Comparison of ENCODE assay signal across 8 mouse cellular contexts in genomic region chr16:94236226-94237129, GRCm38 (mm10).
DNase-seq lines count a peak whose midpoint lies in the region; ATAC-seq and TF ChIP-seq lines count a peak whose summit lies in the region.

No protein-coding gene starts in this region.

- no peaks in the 10 kb centered on the region for H3K36me3 ChIP-seq in kidney, adult 2 months (ENCODE audit: control insufficient read depth, insufficient read depth, low read length)
- H3K36me3 ChIP-seq in lung, postnatal 0 days (ENCODE audit: insufficient read depth, low read length): no peaks in the 10 kb centered on the region
- no peaks in the 10 kb centered on the region for H3K36me3 ChIP-seq in stomach, postnatal 0 days (ENCODE audit: control insufficient read depth, insufficient read depth, low read length)

- H3K4me3 ChIP-seq in layer of hippocampus, adult 2 months: peak overlapping the region; percentile 28
- H3K4me3 ChIP-seq in kidney, adult 2 months (ENCODE audit: insufficient read depth, low read depth, low read length): no peak overlapping the region
- H3K4me3 ChIP-seq in lung, postnatal 0 days (ENCODE audit: low read depth, low read length): no peak overlapping the region
- no peak overlapping the region for H3K4me3 ChIP-seq in stomach, postnatal 0 days (ENCODE audit: low read depth, low read length)

- TF ChIP-seq CTCF in layer of hippocampus, adult 2 months (conservative IDR thresholded peaks at IDR 0.05): no peak
- no peak for TF ChIP-seq CTCF in kidney, adult 2 months (conservative IDR thresholded peaks at IDR 0.05; ENCODE audit: insufficient read depth, insufficient read length, low read depth, low read length)
- TF ChIP-seq CTCF in lung, postnatal 0 days (IDR thresholded peaks at IDR 0.05): no peak
- TF ChIP-seq CTCF in stomach, postnatal 0 days (IDR thresholded peaks at IDR 0.05; ENCODE audit: low read depth): no peak

- no peaks in the 10 kb centered on the region for H3K9me3 ChIP-seq in lung, postnatal 0 days (ENCODE audit: low read length)
- no peaks in the 10 kb centered on the region for H3K9me3 ChIP-seq in stomach, postnatal 0 days (ENCODE audit: control insufficient read depth, low read length)

- H3K4me2 ChIP-seq in lung, postnatal 0 days (replicated peaks; ENCODE audit: low read depth, low read length): no peak overlapping the region
- no peak overlapping the region for H3K4me2 ChIP-seq in stomach, postnatal 0 days (replicated peaks; ENCODE audit: low read depth)

- no peak for TF ChIP-seq POLR2A in kidney, adult 2 months (IDR thresholded peaks at IDR 0.05; ENCODE audit: low read depth, low read length)

- WGBS in kidney, adult 2 months: 79% methylated on average over 16 of the region's 16 CpGs
- 59% methylated on average over 16 of the region's 16 CpGs for WGBS in lung, postnatal 0 days
- WGBS in stomach, postnatal 0 days: 44% methylated on average over 16 of the region's 16 CpGs

- H3K9ac ChIP-seq in lung, postnatal 0 days (replicated peaks; ENCODE audit: low read depth): no peak overlapping the region
- no peak overlapping the region for H3K9ac ChIP-seq in stomach, postnatal 0 days (ENCODE audit: low read length)

- no peak for TF ChIP-seq EP300 in lung, postnatal 0 days (IDR thresholded peaks at IDR 0.05)
- no peak for TF ChIP-seq EP300 in stomach, postnatal 0 days (optimal IDR thresholded peaks at IDR 0.05)

- no peak for ATAC-seq in lung, postnatal 0 days
- no peak for ATAC-seq in stomach, postnatal 0 days (ENCODE audit: low FRiP score, low TSS enrichment)

- H3K4me1 ChIP-seq in kidney, adult 2 months (ENCODE audit: control insufficient read depth, insufficient read depth, low read length): no peaks in the 10 kb centered on the region
- H3K4me1 ChIP-seq in lung, postnatal 0 days (ENCODE audit: insufficient read depth, low read depth, low read length): no peaks in the 10 kb centered on the region
- H3K4me1 ChIP-seq in stomach, postnatal 0 days (replicated peaks; ENCODE audit: control insufficient read depth, insufficient read depth): no peaks in the 10 kb centered on the region

- DNase-seq in layer of hippocampus, adult 2 months (ENCODE audit: low spot score in 2 of 2): peak in 1 of 2 experiments; percentile 72
- no peak for DNase-seq in layer of hippocampus, postnatal 10 days (ENCODE audit: low spot score in 2 of 2)
- peak; percentile 32 for DNase-seq in c-Kit-positive CD71-negative TER-119-negative erythroid progenitor cells, embryonic 14.5 days (ENCODE audit: low read depth)
- peak; percentile 96 for DNase-seq in induced T-regulatory cell, adult 2 months (ENCODE audit: low read depth)
- peak; percentile 63 for DNase-seq in naive thymus-derived CD4-positive, alpha-beta T cell, adult 2 months (ENCODE audit: low read depth)
- DNase-seq in kidney, adult 2 months: no peak
- DNase-seq in lung, postnatal 0 days (ENCODE audit: low spot score): no peak
- DNase-seq in stomach, postnatal 0 days (ENCODE audit: low spot score): no peak

- no peaks in the 10 kb centered on the region for H3K27me3 ChIP-seq in kidney, adult 2 months (replicated peaks; ENCODE audit: control insufficient read depth, insufficient read depth, low read length)
- no peaks in the 10 kb centered on the region for H3K27me3 ChIP-seq in lung, postnatal 0 days (replicated peaks; ENCODE audit: insufficient read depth, low read length)
- no peaks in the 10 kb centered on the region for H3K27me3 ChIP-seq in stomach, postnatal 0 days (ENCODE audit: control insufficient read depth, insufficient read depth, low read length)

- H3K27ac ChIP-seq in layer of hippocampus, adult 2 months: no peak overlapping the region
- H3K27ac ChIP-seq in kidney, adult 2 months (ENCODE audit: insufficient read depth, low read depth, low read length): no peak overlapping the region
- H3K27ac ChIP-seq in lung, postnatal 0 days (ENCODE audit: low read length): no peak overlapping the region
- H3K27ac ChIP-seq in stomach, postnatal 0 days (replicated peaks): no peak overlapping the region

Comparison
In these comparisons a context has a peak if more than half of its experiments do, and no peak if none do; other contexts are left out.
1. DNase-seq: peak in c-Kit-positive CD71-negative TER-119-negative erythroid progenitor cells, embryonic 14.5 days (single experiment), induced T-regulatory cell, adult 2 months (single experiment) and naive thymus-derived CD4-positive, alpha-beta T cell, adult 2 months (single experiment); none in layer of hippocampus, postnatal 10 days (0 of 2), kidney, adult 2 months (single experiment), lung, postnatal 0 days (single experiment) and stomach, postnatal 0 days (single experiment).